Mouse (Mus musculus) mesoderm, embryonic 11.5 days (tissue): ENCODE measurements around the gene Elf5.
A peak's percentile ranks its signal among the peaks of the same experiment; 100 is the strongest.

Experiments
- DNase-seq: peaks from one replicate; pipeline ENCODE4 v3.0.0-alpha.2; 2012; ENCODE audit warnings: low read depth, low spot score

Elf5 gene

DNA sequence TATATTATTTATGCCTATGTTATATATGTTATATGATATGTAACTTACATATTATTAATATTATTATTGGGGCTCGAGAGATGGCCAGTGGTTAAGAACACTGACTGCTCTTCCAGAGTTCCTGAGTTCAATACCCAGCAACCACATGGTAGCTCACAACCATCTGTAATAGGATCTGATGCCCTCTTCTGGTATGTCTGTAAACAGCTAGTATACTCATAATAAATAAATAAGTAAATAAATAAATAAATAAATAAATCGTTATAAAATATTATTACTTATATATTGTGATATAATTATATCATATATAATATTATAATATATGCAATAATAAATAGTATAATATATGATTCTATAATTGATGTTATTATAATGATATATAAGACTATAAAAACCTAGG lies 64.7 kb downstream of the Elf5 start:
- DNase-seq, result no peak

DNA sequence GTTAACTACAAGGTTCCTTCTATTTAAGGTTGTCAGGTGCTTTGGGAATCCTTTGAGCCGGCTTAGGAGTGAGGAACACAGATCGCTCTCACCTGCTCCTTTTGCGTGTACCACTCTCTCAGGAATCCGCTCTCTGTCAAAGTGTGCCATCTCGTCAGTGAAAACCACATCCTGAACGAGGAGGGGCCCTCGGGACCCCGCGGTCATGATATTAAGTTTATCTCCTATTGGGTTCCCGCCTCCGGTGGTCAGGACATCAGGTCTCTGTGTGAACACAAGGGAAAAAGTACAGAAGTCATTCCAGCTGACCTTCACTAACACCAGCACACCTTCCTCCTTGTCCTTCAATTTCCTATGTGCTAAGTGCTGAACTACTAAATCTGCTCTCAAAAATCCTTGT lies 65.2 kb downstream of the Elf5 start:
- DNase-seq, result no peak

DNA sequence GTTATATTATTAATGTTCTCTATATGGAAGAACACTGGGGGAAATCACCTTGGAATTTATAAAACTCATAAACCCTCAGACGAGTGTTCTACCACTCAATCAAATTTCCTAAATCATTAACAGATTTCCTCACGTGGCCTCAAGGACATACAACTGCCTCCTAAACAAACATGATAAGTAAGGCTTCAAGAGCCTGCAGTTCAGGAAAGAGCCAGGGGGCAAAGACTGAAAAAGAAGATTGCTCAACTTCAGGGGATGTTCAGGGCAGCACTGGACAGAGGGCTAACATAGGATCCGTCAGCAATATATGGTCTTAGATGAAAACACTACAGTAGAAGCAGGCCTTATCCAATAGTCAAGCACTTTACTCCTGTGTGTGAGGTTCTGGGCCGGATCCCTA lies 66.0 kb downstream of the Elf5 start:
- no peak for DNase-seq

DNA sequence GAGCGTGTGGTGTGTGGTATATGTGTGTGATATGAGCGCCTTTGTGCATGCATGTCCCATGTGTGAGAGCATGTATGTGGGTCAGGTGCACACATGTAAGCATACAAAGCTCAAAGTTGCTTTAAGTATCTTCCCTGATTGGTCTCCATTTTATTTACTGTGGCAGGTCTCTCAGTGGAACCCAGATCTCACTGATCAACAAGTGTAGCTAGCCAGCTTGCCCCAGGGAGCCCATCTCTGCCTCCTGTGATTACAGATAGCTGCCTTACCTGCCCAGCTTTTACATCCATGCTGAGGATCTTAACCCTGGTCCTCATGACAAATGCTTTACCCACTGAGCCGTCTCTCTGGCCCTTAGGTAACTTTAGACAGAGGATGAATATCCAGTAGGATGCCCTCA lies 66.8 kb downstream of the Elf5 start:
- no peak for DNase-seq

DNA sequence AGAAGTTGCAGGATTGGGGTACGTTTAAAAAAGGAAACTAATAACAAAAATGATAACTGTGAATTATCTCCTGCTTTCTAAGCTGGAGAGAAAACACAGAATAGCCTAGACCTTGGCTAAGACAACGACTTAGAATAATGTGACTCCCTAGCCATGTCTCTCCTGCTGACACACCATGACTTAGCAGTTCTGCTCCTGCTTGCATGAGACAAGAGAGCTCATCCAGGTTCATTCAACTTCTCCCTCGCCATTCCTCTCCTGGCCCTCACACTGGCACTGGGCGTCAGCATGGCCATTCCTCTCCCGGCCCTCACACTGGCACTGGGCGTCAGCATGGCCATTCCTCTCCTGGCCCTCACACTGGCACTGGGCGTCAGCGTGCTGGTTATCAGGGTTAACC lies 68.8 kb downstream of the Elf5 start:
- DNase-seq, result no peak

DNA sequence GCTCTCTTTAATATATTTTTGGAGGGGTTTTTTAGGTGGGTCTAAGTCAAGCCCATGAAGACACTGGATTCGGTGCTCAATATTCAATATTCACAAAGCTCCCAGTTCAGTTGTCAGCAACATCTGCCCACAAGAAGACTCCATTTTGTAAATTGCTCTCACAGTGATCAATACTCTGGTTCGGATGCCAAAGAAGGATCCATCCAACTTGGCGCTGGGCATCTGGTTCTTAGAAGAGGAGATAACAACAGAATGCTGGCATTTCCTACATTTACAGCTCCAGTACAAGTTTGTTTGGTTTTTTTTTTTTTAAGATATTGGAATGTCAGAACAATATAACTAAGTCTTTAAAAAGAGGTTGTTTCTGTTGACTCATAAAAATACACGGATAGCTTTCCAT lies 69.4 kb downstream of the Elf5 start:
- DNase-seq, result no peak

DNA sequence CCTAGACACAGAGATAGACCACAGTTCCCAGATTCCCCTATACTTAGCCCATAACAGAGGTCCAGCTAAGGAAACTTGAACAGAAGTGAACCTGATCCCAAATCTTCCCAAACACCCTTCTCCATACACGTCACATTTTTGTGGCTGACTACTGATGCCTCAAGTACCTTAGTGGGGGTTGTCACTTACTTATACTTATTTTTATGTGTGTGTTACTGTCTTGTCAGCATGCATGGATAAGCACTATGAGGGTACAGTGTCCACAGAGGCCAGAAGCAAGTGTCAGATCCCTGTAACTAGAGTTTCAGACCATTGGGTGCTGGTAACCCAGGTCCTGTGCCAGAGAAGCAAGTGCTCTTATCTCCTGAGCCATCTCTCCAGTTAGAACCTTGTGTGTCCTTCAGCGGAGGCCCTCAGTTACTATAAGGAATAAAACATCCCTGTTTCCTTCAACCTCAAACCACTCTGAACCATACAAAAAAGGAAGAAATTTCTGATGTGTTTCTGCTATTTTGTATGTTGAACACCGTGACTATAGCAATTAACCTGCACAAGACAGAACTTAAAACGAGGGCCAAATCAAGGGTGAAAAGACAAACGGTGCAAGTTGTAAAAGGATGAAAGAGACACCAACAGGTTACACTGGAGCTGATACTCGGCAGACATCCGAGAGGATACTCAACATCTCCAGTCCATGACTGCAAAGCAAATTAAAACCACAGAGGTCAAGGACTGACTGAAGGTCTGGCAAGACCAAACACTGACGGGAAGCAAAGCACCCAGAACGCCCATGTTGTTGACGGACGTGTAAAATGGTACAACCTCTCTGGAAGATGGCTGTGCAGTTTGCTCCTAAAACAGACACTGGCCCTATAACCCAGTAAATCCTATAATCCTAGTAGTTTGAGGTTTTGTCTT lies 70.1 kb downstream of the Elf5 start:
- DNase-seq, result no peak

DNA sequence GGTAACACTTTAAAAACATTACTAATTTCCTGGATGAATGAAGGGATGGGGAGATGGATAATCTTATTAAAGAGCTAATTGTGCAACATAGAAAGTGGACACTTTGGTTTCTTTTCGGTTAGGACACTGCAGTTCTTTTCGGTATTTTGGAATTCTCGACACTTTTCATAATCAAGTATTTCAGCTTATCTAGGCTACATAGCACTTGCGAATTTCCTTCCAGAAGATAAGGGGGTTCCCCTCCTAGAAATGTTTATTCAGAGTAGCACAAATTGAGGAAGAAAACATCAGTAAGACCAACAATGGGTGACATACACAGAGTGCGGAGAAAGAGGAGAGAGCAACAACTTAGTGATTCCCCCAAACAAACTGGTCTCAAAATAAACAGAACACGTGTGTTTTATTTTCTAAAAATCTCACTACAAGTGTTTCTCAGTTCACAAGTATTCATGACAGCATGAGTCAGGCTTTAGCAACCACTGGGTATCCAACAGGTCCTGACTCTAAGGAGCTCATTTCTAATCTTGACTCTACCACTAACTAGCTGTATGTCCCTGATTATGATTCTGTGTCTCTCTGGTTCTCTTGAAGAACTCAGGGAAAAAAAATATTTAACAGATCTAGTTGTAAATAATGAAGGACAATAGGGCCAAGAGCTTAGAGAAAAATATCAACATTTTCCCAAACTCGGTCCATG lies 71.9 kb downstream of the Elf5 start:
- no peak for DNase-seq

DNA sequence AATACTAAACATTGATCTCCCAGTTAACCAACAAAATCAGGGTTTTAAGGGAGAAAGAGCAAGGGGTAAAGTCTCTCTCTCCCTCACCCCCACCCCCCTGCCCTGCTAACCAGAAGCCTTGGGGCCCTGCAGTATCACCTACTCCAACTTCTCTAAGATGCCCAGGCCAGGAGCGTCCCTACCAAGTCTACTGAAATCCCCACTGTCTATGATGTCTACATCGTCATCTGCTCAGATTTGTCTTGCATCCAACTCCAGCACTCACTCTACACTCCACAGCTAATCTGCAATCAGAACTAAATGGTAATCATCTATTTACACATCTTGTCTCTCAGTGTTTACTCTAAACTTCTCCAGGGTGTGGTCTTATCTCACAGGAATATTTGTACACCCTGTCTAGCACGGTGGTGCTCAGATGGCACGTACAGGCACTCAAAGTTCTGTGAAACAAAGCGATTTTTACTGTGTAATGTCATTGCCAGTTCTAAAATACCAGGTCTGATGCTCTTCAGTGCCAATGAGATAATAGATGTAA lies 72.6 kb downstream of the Elf5 start:
- DNase-seq, result no peak

DNA sequence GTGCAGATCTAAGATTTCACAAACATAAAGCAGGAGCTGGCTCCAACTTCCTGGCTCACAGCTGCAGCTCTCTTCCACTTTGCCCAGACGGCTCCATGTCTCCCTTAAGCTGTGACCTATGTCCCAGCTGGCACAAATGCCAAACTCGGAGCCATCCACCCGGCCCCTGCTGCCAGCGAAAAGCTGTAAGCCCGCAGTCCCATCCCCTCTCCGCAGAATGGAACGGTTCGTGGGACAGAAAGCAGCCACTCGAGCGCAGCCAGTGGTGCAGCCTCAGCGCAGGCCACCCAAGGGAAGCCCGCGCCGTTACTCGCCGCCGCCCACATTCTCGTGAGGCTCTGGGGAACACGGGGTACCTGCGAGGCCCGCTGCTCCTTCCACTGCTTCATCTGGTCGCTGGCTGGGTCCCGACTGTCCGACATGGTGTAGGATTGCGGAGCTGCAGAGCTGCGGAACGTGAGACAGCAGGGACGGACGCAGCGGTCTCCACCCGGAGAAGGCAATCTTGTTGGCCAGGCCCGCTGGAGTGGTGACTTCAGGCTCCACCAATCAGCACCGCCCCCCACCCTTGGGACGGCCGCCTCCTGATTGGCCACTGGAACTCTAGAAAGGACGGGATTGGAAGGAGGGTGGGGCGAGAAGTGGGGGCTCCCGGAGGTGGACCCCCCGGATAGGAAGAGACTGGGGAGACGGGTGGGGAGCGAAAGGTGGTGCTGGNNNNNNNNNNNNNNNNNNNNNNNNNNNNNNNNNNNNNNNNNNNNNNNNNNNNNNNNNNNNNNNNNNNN lies 73.3 kb downstream of the Elf5 start, which contains the start of gene Cat:
Gene Cat (minus strand): TSS at position 544 of the 785 bp plus-strand sequence.
- DNase-seq, result peak; percentile 95

DNA sequence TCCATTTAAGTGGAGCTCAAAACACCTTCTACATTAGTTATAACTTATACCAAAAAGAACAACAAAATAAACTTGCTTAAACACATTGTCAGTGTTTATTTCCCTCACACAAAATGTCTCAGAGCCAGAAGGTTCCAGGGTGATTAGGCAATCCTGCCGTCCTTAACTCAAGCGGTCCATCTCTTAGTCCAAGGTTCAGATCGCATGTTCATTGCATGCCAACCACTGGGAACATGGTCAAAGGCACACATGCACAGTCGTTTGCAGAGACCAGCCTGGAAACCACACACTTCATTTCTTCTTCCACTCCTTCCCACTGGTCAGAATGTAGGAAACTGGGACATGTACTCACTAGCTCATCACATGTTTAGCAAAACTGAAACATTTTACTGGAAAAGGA lies 81.0 kb downstream of the Elf5 start:
- no peak for DNase-seq

DNA sequence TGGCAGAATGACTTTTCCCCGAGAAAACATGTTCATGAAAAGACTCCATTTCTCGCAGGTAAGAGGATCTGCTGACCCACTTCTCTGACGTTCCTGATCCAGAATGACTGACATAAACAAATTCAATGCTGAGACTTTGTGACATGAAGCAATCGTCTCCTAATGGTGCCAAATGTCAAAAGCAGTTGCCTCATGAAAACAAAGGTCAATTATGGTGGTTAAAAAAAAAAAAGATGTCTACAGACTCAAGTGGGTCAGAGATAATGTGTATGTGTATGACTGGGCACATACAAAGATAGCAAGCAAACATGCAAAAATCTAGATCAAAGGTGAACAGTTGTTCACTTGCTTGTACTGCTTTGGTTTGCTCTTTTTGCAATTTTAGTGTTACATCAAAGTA lies 82.3 kb downstream of the Elf5 start:
- DNase-seq, result no peak

DNA sequence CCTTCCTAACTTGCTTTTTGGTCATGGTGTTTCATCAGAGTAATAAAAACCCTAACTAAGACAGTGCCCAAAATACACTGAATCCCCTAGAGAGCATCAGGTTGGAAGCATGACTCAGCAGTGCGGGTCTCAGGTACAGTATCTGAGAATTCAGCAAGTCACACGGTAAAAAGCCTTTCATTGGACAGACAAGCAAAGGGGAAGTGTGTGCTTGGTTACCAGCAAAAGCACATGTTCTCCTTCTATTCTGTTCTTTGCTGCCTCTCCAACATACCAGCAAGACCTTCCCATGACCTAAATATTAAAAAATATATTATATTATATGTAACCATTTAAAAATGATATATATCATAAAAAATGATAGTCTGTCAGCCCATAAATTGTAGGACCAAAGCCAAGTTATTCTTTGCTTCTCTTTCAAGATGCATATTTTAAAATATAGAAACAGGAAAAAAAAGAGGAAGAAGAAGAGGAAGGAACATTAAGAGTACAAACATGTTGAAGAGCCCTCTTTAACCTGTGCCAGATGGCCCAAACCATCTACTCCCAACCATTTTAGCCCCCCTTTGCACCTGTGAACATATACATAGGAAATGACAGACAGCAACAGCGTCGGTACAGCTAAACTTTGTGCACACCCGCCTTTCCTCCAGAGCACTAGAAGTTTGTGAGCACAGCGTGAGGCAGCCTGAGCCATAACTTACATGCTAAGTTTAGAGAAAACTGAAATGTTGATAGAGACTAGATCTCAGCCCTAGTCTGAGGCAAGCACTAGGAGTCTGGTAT lies 84.3 kb downstream of the Elf5 start:
- DNase-seq, result no peak
